Mouse (Mus musculus) right cerebral cortex, postnatal 36 days (tissue): ENCODE data around the gene Aurkb.

ENCODE experiments used
- DNase-seq, 2 experiments: peaks; one replicate each; pipeline ENCODE4 v3.0.0; 2022; ENCODE audit warnings: low spot score in 2 of 2, mixed read lengths in 1 of 2

The Aurkb gene

GRCm38 (mm10) chr11:69064259-69065133 is 19.0 kb downstream of the Aurkb start:
- no peak for DNase-seq

GRCm38 (mm10) chr11:69065394-69065925 is 20.0 kb downstream of the Aurkb start:
- DNase-seq = no peak

- peak; percentile 66 to 75 for DNase-seq
Observed at GRCm38 (mm10) chr11:69066163-69066861, 20.9 kb downstream of the Aurkb start.

GRCm38 (mm10) chr11:69066956-69067355 is 21.5 kb downstream of the Aurkb start:
- DNase-seq = peak; percentile 80 to 82

GRCm38 (mm10) chr11:69067601-69068000 is 22.2 kb downstream of the Aurkb start:
- DNase-seq = no peak

- no peak for DNase-seq
Observed at GRCm38 (mm10) chr11:69070093-69070492, 24.6 kb downstream of the Aurkb start.

- peak; percentile 92 to 93 for DNase-seq
Observed at GRCm38 (mm10) chr11:69070590-69071222, 25.3 kb downstream of the Aurkb start, which contains the start of gene Tmem107. TSS of gene Tmem107 (plus strand) at chr11:69070806.

GRCm38 (mm10) chr11:69071262-69071661 is 25.8 kb downstream of the Aurkb start:
- DNase-seq = no peak

- DNase-seq = no peak
Observed at GRCm38 (mm10) chr11:69072234-69072633, 26.8 kb downstream of the Aurkb start.

GRCm38 (mm10) chr11:69072666-69073064 is 27.2 kb downstream of the Aurkb start:
- DNase-seq = no peak

GRCm38 (mm10) chr11:69073065-69073888 is 27.8 kb downstream of the Aurkb start:
- peak; percentile 82 to 85 for DNase-seq

GRCm38 (mm10) chr11:69073951-69074775 is 28.7 kb downstream of the Aurkb start:
- no peak for DNase-seq

- DNase-seq = no peak
Observed at GRCm38 (mm10) chr11:69074776-69075069, 29.3 kb downstream of the Aurkb start.

- DNase-seq = no peak
Observed at GRCm38 (mm10) chr11:69075764-69076479, 30.5 kb downstream of the Aurkb start.

- DNase-seq = no peak
Observed at GRCm38 (mm10) chr11:69076572-69076971, 31.1 kb downstream of the Aurkb start.

GRCm38 (mm10) chr11:69077316-69077715 is 31.9 kb downstream of the Aurkb start:
- no peak for DNase-seq

GRCm38 (mm10) chr11:69078041-69078440 is 32.6 kb downstream of the Aurkb start:
- no peak for DNase-seq

GRCm38 (mm10) chr11:69078805-69079438 is 33.5 kb downstream of the Aurkb start:
- no peak for DNase-seq

- DNase-seq = no peak
Observed at GRCm38 (mm10) chr11:69080102-69080854, 34.8 kb downstream of the Aurkb start.
